Mouse (Mus musculus) CH12.LX (cell line): ENCODE measurements around the gene Gm49342.

ENCODE experiments used
- CHD1 ChIP-seq: IDR thresholded peaks from 2 replicates; pipeline ENCODE4 v1.6.1; 2012; ENCODE audit warnings: low read depth, low read length, improper control_type of control experiment, inconsistent platforms
- CHD2 ChIP-seq: IDR thresholded peaks from 2 replicates; pipeline ENCODE4 v1.6.1; 2011; ENCODE audit warnings: low read length, improper control_type of control experiment
- CTCF ChIP-seq, 2 experiments: IDR thresholded peaks in 1 of 2; conservative IDR thresholded peaks in 1 of 2; 2 replicates each; pipeline ENCODE4 v1.5.1; 2011 to 2012; ENCODE audit warnings: low read depth in 2 of 2, low read length in 2 of 2, improper control_type of control experiment in 1 of 2, inconsistent platforms in 1 of 2, mild to moderate bottlenecking in 1 of 2, moderate library complexity in 1 of 2
- ELF1 ChIP-seq: IDR thresholded peaks from 2 replicates; pipeline ENCODE4 v1.6.1; 2014; ENCODE audit warnings: low read depth, mild to moderate bottlenecking, inconsistent platforms, low read length, improper control_type of control experiment
- EP300 ChIP-seq: IDR thresholded peaks from 2 replicates; pipeline ENCODE4 v1.6.1; 2011; ENCODE audit warnings: low read length, improper control_type of control experiment
- GABPA ChIP-seq: IDR thresholded peaks from 2 replicates; pipeline ENCODE4 v1.6.1; 2012; ENCODE audit warnings: low read depth, low read length, improper control_type of control experiment, inconsistent platforms; ENCODE audit not compliant: insufficient replicate concordance
- JUND ChIP-seq: conservative IDR thresholded peaks from 2 replicates; pipeline ENCODE4 v1.6.1; 2011; ENCODE audit warnings: low read depth, low read length, improper control_type of control experiment
- MAX ChIP-seq: IDR thresholded peaks from 2 replicates; pipeline ENCODE4 v1.6.1; 2011; ENCODE audit warnings: low read length, improper control_type of control experiment
- MYC ChIP-seq: IDR thresholded peaks from 2 replicates; pipeline ENCODE4 v1.6.1; 2011; ENCODE audit warnings: low read depth, mild to moderate bottlenecking, improper control_type of control experiment, low read length
- POLR2A ChIP-seq: IDR thresholded peaks from 2 replicates; pipeline ENCODE4 v1.6.1; 2011; ENCODE audit warnings: low read depth, mild to moderate bottlenecking, improper control_type of control experiment, low read length
- ZC3H11A ChIP-seq: IDR thresholded peaks from 2 replicates; pipeline ENCODE4 v1.6.1; 2012; ENCODE audit warnings: low read depth, mild to moderate bottlenecking, inconsistent platforms, low read length, improper control_type of control experiment

GRCm38 (mm10) chr14:50938119-50938908, 6.0 kb upstream of the Gm49342 start:
- TF ChIP-seq CTCF (conservative IDR thresholded peaks at IDR 0.05 in 1 of 2, IDR thresholded peaks at IDR 0.05 in 1 of 2; ENCODE audit: low read depth in 2 of 2, low read length in 2 of 2) (no peak), POLR2A (no peak), ELF1 (no peak), MAX (no peak), MYC (no peak), ZC3H11A (no peak), CHD1 (no peak), EP300 (no peak), CHD2 (no peak), JUND (no peak), GABPA (no peak)
